Mouse (Mus musculus) hindbrain, embryonic 10.5 days (tissue): Measurements from ENCODE around the gene Olfr1100. TPM values are rescaled to one million over a fixed set of nuclear protein-coding genes. Genes with fewer than 3 reads are reported as not detected.

Experiments
- DNase-seq: peaks from one replicate; pipeline ENCODE4 v3.0.0-alpha.2; 2017; ENCODE audit warnings: low spot score
- H3K27ac ChIP-seq: fragments of 300-500 bp; sonication (generic); 2 replicates; pipeline ENCODE4 v1.5.1; 2016; ENCODE audit warnings: mild to moderate bottlenecking, moderate library complexity
- H3K27me3 ChIP-seq: fragments of 300-500 bp; sonication (generic); 2 replicates; pipeline ENCODE4 v1.6.1; 2016; ENCODE audit warnings: mild to moderate bottlenecking; ENCODE audit not compliant: poor library complexity, insufficient read depth, severe bottlenecking
- H3K36me3 ChIP-seq: fragments of 300-500 bp; sonication (generic); 2 replicates; pipeline ENCODE4 v1.6.1; 2016; ENCODE audit warnings: mild to moderate bottlenecking, moderate library complexity
- H3K4me1 ChIP-seq: fragments of 300-500 bp; sonication (generic); replicated peaks from 2 replicates; pipeline ENCODE4 v1.6.1; 2016; ENCODE audit warnings: mild to moderate bottlenecking
- H3K4me3 ChIP-seq: fragments of 300-500 bp; sonication (generic); 2 replicates; pipeline ENCODE4 v1.5.1; 2016; ENCODE audit warnings: mild to moderate bottlenecking, moderate library complexity
- H3K9me3 ChIP-seq: fragments of 300-500 bp; sonication (generic); 2 replicates; pipeline ENCODE4 v1.6.1; 2016; ENCODE audit warnings: mild to moderate bottlenecking, moderate library complexity
- WGBS: fragments of 180-500 bp; shearing (Covaris S2); methylation state at CpG from one replicate; pipeline ENCODE4 v1.1.7; 2016; 5-methylcytosine and 5-hydroxymethylcytosine counted together
- polyA plus RNA-seq: library from polyadenylated mRNA; unstranded; fragments of >200 nt; fragmentation: Nextera tagmentation; extraction: Ambion mirVana; gene quantifications from 2 replicates; pipeline ENCODE4 v1.2.1, GENCODE M21; 2016

The Olfr1100 gene
- polyA plus RNA-seq: not detected in 2 replicates

GRCm38 (mm10) chr2:86979854-86980253 is at the start of gene Olfr1100:
Gene Olfr1100 (minus strand): TSS chr2:86979954.
- H3K4me1 ChIP-seq: no peaks in the 10 kb centered on the region
- no peaks in the 10 kb centered on the region for H3K27me3 ChIP-seq
- 85% methylated on average over 3 of the region's 3 CpGs for WGBS
- no peak for DNase-seq
- H3K4me3 ChIP-seq: no peak within 1 kb of the TSS
- H3K9me3 ChIP-seq: no peaks in the 10 kb centered on the region
- no peaks in the 10 kb centered on the region for H3K36me3 ChIP-seq
- H3K27ac ChIP-seq: no peak within 1 kb of the TSS

GRCm38 (mm10) chr2:87026980-87027379 is 47.2 kb upstream of the Olfr1100 start, which contains the start of gene Olfr1104:
Gene Olfr1104 (minus strand): TSS chr2:87027080.
- 91% methylated on average over 1 of the region's 1 CpGs for WGBS
- H3K4me3 ChIP-seq: no peak within 1 kb of the TSS
- H3K36me3 ChIP-seq: no peaks in the 10 kb centered on the region
- H3K4me1 ChIP-seq: no peaks in the 10 kb centered on the region
- no peak within 1 kb of the TSS for H3K27ac ChIP-seq
- DNase-seq: no peak
- no peaks in the 10 kb centered on the region for H3K9me3 ChIP-seq
- no peaks in the 10 kb centered on the region for H3K27me3 ChIP-seq

- H3K4me1 ChIP-seq: no peaks in the 10 kb centered on the region
- no peak for DNase-seq
- no peaks in the 10 kb centered on the region for H3K36me3 ChIP-seq
- H3K9me3 ChIP-seq: no peaks in the 10 kb centered on the region
- H3K27me3 ChIP-seq: no peaks in the 10 kb centered on the region
- H3K27ac ChIP-seq: no peak within 1 kb of the TSS
- no peak within 1 kb of the TSS for H3K4me3 ChIP-seq
These were observed 18.3 kb upstream of the Olfr1100 start, which contains the start of gene Olfr1102 for GRCm38 (mm10) chr2:86998098-86998497. Gene Olfr1102 (plus strand): TSS chr2:86998398.

GRCm38 (mm10) chr2:86991121-86991520 is 11.4 kb upstream of the Olfr1100 start, which contains the start of gene Olfr1101:
Gene Olfr1101 (minus strand): TSS chr2:86991221.
- WGBS: 77% methylated on average over 3 of the region's 3 CpGs
- Histone ChIP-seq H3K27me3 (no peaks in the 10 kb centered on the region), H3K27ac (no peak within 1 kb of the TSS), H3K4me1 (no peaks in the 10 kb centered on the region), H3K4me3 (no peak within 1 kb of the TSS), H3K36me3 (no peaks in the 10 kb centered on the region), H3K9me3 (no peaks in the 10 kb centered on the region)
- no peak for DNase-seq

- H3K9me3 ChIP-seq: no peaks in the 10 kb centered on the region
- H3K4me3 ChIP-seq: no peak within 1 kb of the TSS
- 84% methylated on average over 1 of the region's 1 CpGs for WGBS
- DNase-seq: no peak
- H3K36me3 ChIP-seq: no peaks in the 10 kb centered on the region
- H3K27ac ChIP-seq: no peak within 1 kb of the TSS
- no peaks in the 10 kb centered on the region for H3K4me1 ChIP-seq
- no peaks in the 10 kb centered on the region for H3K27me3 ChIP-seq
These were observed 19.2 kb downstream of the Olfr1100 start, which contains the start of gene Olfr1099 for GRCm38 (mm10) chr2:86960593-86960992. Gene Olfr1099 (minus strand): TSS chr2:86960693.

- no peak overlapping the region for H3K4me3 ChIP-seq
- no peaks in the 10 kb centered on the region for H3K36me3 ChIP-seq
- H3K27me3 ChIP-seq: no peaks in the 10 kb centered on the region
- no peaks in the 10 kb centered on the region for H3K9me3 ChIP-seq
- no peak for DNase-seq
- no peak overlapping the region for H3K27ac ChIP-seq
- H3K4me1 ChIP-seq: no peaks in the 10 kb centered on the region
These were observed 53.2 kb downstream of the Olfr1100 start for GRCm38 (mm10) chr2:86926557-86926956.

Other genes with a start within 250 kb of the Olfr1100 start
- gene Olfr1089, start 246.3 kb downstream of the Olfr1100 start, polyA plus RNA-seq: not detected in 2 replicates
- not detected in 2 replicates for gene Olfr1090, start 221.0 kb downstream of the Olfr1100 start, polyA plus RNA-seq
- not detected in 2 replicates for gene Olfr1093, start 197.5 kb downstream of the Olfr1100 start, polyA plus RNA-seq
- gene Olfr141, start 169.9 kb downstream of the Olfr1100 start, polyA plus RNA-seq: not detected in 2 replicates
- gene Olfr1094, start 155.3 kb downstream of the Olfr1100 start, polyA plus RNA-seq: not detected in 2 replicates
- gene Olfr1095, start 128.3 kb downstream of the Olfr1100 start, polyA plus RNA-seq: not detected in 2 replicates
- gene Gm13723, start 105.2 kb downstream of the Olfr1100 start, polyA plus RNA-seq: not detected in 2 replicates
- gene Olfr1097, start 87.7 kb downstream of the Olfr1100 start, polyA plus RNA-seq: not detected in 2 replicates
- gene Olfr1098, start 55.4 kb downstream of the Olfr1100 start, polyA plus RNA-seq: not detected in 2 replicates
- gene Olfr1099, start 19.3 kb downstream of the Olfr1100 start, polyA plus RNA-seq: not detected in 2 replicates
- gene Olfr1101, start 11.3 kb upstream of the Olfr1100 start, polyA plus RNA-seq: not detected in 2 replicates
- not detected in 2 replicates for gene Olfr1102, start 18.4 kb upstream of the Olfr1100 start, polyA plus RNA-seq
- not detected in 2 replicates for gene Olfr1104, start 47.1 kb upstream of the Olfr1100 start, polyA plus RNA-seq
- not detected in 2 replicates for gene Olfr1105, start 56.6 kb upstream of the Olfr1100 start, polyA plus RNA-seq
- gene Olfr1106, start 72.3 kb upstream of the Olfr1100 start, polyA plus RNA-seq: not detected in 2 replicates
- gene Olfr1107, start 95.9 kb upstream of the Olfr1100 start, polyA plus RNA-seq: not detected in 2 replicates
- gene Olfr1109, start 116.1 kb upstream of the Olfr1100 start, polyA plus RNA-seq: not detected in 2 replicates
- not detected in 2 replicates for gene Olfr259, start 134.6 kb upstream of the Olfr1100 start, polyA plus RNA-seq
- not detected in 2 replicates for gene Olfr1110, start 160.3 kb upstream of the Olfr1100 start, polyA plus RNA-seq
- not detected in 2 replicates for gene Olfr1111, start 172.7 kb upstream of the Olfr1100 start, polyA plus RNA-seq
- not detected in 2 replicates for gene Olfr1112, start 207.8 kb upstream of the Olfr1100 start, polyA plus RNA-seq
- gene Olfr1113, start 229.0 kb upstream of the Olfr1100 start, polyA plus RNA-seq: not detected in 2 replicates